Mouse (Mus musculus): ENCODE measurements around the gene Prss23.

Gene Prss23

GRCm38 (mm10) chr7:89526731-89527429, at the start of gene Prss23:
TSS of gene Prss23 (minus strand) at chr7:89527187.
- in situ Hi-C loops (cut with MseI, MboI): no loop called here

GRCm38 (mm10) chr7:89576127-89576526, 49.1 kb upstream of the Prss23 start:
- in situ Hi-C loops (cut with MseI, MboI): no loop called here

DNA sequence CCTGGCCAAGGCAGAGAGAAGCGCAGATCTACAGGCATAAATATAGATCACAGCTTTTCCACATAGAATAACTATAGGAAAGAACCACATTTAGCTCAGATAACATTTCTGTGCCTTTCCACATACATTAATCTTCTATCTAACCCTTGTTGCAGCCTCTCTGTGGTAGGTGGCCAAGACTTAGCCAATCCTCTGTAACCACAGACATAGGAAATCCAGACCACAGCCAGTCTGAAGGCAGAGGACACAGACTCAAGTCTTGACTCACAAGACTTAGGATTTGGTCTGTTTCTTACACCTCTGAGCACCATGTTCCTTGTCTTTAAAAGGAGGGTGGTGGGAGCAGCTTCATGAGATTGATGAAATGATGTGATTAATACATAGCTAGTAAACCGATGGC, 37.6 kb upstream of the Prss23 start:
- in situ Hi-C loops (cut with MseI, MboI): no loop called here

DNA sequence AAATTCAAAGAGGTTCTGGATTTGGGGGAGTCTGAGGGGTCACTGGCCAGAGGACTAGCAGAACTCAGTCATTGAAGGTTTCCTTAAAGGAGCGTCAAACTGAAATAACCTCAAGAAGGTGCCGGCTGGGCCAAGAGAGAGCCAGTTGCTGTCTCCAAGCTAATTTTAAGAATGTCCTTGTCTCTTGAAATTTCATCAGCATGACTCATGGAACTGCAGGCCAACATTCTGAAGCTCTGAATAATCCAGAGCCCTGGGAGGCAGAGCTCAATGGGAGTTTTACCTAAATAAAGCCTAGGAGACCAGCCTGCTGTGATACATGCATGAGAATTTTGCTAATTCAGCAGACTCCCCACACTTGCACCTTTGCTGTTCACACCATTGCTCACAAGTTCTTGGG, 36.5 kb upstream of the Prss23 start:
- in situ Hi-C loops (cut with MseI, MboI): no loop called here

GRCm38 (mm10) chr7:89562140-89562539, 35.2 kb upstream of the Prss23 start:
- in situ Hi-C loops (cut with MseI, MboI): no loop called here

- in situ Hi-C loops (cut with MseI, MboI): no loop called here
Observed at GRCm38 (mm10) chr7:89560939-89561338, 34.0 kb upstream of the Prss23 start.

- in situ Hi-C loops (cut with MseI, MboI): no loop called here
Observed at GRCm38 (mm10) chr7:89559633-89560032, 32.6 kb upstream of the Prss23 start.

DNA sequence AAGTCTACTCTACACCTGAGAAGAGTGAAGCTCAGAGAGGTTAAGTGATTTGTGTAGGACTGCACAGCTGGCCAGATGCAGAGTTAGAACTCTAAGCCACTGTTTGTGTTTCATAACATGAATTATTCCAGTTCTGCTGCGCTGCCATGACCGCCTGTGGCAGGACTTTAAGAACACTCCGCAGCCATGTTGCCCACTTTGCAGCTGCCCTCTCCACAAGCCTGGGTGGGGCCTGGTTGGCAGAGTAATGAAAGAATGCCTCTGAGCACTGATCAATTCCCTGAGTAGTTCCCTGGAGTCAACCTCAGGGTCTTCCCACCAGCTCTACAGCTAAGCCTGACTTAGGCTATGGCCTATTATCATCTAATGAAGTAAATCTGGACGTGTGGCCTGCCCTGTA, 32.1 kb upstream of the Prss23 start:
- in situ Hi-C loops (cut with MseI, MboI): no loop called here

DNA sequence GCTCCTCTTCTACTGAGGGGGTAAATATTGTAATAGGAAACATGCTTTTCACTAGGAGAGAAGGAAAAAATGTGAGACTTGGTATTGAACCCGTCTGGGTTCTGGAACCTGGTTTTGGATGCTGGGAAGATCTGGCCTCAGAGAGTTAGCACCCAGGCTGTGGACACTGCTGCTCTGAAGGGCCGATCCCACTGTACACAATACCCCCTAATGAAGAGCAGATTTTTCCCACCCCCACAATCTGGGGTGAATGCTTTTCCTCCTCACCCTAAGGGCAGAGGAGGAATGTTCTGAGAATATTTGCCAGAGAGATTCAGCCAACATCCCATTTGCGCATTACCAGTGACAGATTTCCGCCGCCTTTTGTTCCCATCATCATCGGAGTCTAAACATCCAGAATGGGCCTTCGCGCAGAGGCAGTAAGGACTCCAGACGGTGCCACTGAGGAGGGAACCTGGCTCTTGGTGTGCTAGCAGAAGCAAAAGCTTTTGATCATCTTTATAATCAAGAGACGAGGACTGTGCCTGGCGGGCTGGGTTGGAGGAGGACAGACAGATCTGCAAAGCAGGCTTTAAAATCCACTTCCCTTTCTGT, 31.6 kb upstream of the Prss23 start:
- in situ Hi-C loops (cut with MseI, MboI): no loop called here

DNA sequence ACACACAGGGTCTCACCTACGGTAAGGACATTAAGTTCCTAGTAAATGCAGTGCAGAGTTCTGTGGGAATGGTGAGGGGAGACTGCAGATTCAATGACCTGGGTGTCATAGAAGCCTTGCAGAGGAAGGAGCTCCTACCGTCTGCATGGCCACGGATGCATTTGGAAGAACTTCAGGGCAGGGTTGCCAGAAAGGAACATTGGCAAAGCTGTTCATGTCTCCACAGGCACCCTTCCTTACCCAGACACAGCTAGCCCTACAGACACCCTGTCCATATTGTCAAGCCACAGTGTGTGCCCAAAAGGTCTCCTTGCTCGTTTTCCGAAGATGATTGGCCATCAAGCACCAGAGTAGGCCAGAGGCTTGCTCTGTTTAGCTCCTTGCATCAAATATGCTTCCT, 30.1 kb upstream of the Prss23 start:
- in situ Hi-C loops (cut with MseI, MboI): no loop called here

DNA sequence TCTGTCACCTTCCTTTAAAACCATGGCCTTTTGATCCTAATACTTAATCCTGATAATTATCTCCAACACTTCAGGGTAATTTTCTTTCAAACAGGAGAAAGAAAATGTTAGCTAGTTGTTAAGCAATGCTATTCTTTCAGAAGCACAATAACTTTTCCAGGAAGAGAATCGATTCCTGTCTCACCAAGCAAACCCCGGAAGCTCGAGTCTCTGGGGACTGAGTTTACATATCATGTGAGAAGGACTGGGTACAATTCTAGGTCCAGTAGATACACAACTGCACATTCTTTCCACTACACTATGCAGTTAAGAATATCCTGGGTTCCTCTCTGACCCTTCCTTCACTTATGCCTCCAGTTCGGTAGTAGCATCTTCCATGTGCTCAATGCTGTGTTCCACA, 29.7 kb upstream of the Prss23 start:
- in situ Hi-C loops (cut with MseI, MboI): no loop called here

GRCm38 (mm10) chr7:89555170-89555569, 28.2 kb upstream of the Prss23 start:
- in situ Hi-C loops (cut with MseI, MboI): no loop called here

DNA sequence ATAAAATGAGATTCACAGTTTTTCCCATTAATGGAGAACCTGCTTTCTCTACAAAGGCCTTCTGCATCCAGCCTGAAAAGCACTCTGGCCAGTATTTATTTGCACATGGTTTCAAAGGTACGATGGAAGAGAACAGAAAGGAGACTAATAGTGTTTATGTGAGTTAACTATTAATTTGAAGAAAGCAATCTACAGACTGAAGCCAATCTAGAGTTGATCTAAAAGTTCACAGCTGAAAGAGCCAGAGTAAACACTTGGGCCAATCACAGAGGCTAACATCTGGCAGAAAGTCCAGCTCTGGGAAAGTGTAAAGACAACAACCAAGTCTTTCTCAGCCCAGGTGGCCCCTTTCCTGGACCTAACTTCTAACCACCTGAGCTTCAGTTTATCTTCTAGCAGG, 27.1 kb upstream of the Prss23 start:
- in situ Hi-C loops (cut with MseI, MboI): no loop called here

- in situ Hi-C loops (cut with MseI, MboI): no loop called here
Observed at GRCm38 (mm10) chr7:89540976-89541375, 14.0 kb upstream of the Prss23 start.

GRCm38 (mm10) chr7:89539391-89539790, 12.4 kb upstream of the Prss23 start:
- in situ Hi-C loops (cut with MseI, MboI): no loop called here

DNA sequence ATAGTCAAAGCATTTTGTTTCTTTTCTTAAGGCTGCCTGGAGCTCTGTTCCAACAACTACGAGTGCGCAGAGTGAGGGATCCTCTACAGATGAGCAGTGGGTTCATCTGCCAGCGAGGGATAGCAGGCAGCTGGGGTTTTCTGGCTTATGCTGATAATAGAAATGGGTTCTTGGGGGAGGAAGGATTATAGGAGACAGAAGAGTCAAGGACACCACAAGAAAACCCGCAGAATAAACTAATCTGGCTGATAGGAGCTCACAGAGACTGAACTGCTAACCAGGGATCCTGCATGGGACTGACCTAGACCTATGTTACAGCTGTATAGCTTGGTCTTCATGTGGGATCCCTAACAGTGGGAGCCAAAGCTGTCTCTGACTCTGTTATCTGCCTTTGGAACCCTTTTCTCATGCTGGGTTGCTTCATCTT, 456 bp upstream of the Prss23 start:
- in situ Hi-C loops (cut with MseI, MboI): no loop called here

DNA sequence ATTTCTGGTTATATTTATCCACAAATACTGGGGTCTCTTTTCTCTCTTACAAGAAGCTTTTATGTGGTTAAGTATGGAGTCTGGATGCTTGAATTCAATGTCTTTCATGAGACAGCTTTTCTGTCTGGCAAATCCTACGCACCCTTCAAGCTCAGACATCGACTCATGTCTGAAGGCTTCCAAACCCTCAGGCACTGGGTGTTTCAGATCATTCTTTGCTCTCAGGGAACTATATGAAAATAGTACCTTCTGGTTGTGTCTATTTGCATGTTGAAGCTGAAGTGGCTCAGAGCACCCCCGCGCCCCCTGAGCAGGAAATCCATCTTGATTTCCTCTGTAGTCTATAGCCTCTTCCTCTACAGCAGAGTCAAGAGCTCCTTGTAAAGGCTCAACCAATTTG, 3.2 kb downstream of the Prss23 start:
- in situ Hi-C loops (cut with MseI, MboI): loop anchor here in 1 of 2 experiments (25.0 kb wide), 1 partner anchor 163 kb away; no protein-coding TSS in a partner anchor

- in situ Hi-C loops (cut with MseI, MboI): loop anchor here in 1 of 2 experiments (25.0 kb wide), 1 partner anchor 165 kb away; no protein-coding TSS in a partner anchor
Observed at GRCm38 (mm10) chr7:89522170-89522569, 4.8 kb downstream of the Prss23 start.

DNA sequence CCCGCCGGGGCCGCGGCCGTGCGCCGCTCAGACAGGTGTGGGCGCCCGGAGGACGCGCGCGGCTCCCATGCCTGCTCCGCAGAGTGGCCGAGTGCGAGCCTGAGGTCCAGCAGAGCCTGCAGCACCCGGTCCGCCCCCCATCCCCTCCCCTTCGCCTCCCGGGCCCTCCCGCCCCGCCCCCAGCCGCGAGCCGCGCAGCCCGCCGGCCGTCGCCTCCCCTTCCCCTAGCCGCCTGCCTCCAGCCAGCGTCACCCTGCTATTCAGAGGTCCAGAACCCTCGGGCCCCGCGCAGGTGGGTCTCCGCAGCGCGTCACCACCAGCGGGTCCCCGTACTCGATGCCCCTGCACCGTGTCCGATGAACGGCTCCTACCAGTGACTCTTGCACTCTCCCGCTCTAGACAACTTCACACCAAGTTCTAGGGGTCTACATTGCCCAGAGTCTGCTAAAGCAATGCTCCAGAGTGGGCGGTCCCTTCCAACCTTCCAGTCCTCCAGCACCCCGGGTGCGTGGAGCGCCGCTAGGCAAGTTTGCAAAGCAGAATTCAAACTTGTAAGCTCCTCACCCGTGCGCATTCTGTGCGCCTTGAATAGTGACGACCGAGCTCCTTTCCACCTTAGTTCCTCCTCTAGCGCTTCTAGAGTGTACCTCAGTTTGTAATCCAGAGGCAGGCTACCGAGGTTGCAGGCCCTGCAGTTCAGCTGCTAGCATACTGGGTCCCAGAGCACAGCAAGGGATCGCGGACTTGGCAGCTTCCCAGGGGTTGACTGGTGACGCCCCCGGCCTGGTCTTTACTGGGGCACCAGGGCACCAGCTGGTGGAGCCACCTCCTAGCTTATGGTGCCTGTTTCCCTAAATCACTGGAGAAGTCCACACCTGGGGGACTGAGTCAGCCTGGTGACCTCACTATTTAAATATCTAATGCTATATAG, 9.3 kb downstream of the Prss23 start:
- in situ Hi-C loops (cut with MseI, MboI): loop anchor here in 1 of 2 experiments (25.0 kb wide), 1 partner anchor 170 kb away; no protein-coding TSS in a partner anchor

GRCm38 (mm10) chr7:89516551-89517459, 10.2 kb downstream of the Prss23 start:
- in situ Hi-C loops (cut with MseI, MboI): loop anchor here in 1 of 2 experiments (25.0 kb wide), 1 partner anchor 170 kb away; no protein-coding TSS in a partner anchor
